Mouse (Mus musculus) MEL (cell line): ENCODE data around the gene Hcn2.

Experiments
- CTCF ChIP-seq, 3 experiments: IDR thresholded peaks in 2 of 3; conservative IDR thresholded peaks in 1 of 3; 2 replicates each; pipeline ENCODE4 v1.5.1; 2011 to 2012; ENCODE audit warnings: low read length in 3 of 3, low read depth in 2 of 3, mild to moderate bottlenecking in 2 of 3, improper control_type of control experiment in 1 of 3, inconsistent platforms in 1 of 3, mixed read lengths in 1 of 3, moderate library complexity in 1 of 3; ENCODE audit not compliant: control insufficient read depth in 1 of 3, insufficient read depth in 1 of 3, poor library complexity in 1 of 3, severe bottlenecking in 1 of 3
- MXI1 ChIP-seq: IDR thresholded peaks from 2 replicates; pipeline ENCODE4 v1.6.1; 2011; ENCODE audit warnings: mild to moderate bottlenecking, low read depth, low read length, improper control_type of control experiment
- POLR2A ChIP-seq, 2 experiments: IDR thresholded peaks; 2 replicates each; pipeline ENCODE4 v1.6.1; 2011 to 2012; ENCODE audit warnings: low read length in 2 of 2, mild to moderate bottlenecking in 2 of 2, control low read depth in 1 of 2, improper control_type of control experiment in 1 of 2, low read depth in 1 of 2, moderate library complexity in 1 of 2; ENCODE audit not compliant: control insufficient read depth in 1 of 2, insufficient read depth in 1 of 2, poor library complexity in 1 of 2
- USF2 ChIP-seq, 2 experiments: IDR thresholded peaks; 2 replicates each; pipeline ENCODE4 v1.6.1; 2011 to 2012; ENCODE audit warnings: improper control_type of control experiment in 2 of 2, low read length in 2 of 2, borderline replicate concordance in 1 of 2, inconsistent platforms in 1 of 2, low read depth in 1 of 2, mild to moderate bottlenecking in 1 of 2; ENCODE audit not compliant: insufficient read depth in 1 of 2

- no peak for TF ChIP-seq MXI1
- TF ChIP-seq POLR2A (IDR thresholded peaks at IDR 0.05; ENCODE audit: control insufficient read depth in 1 of 2, insufficient read depth in 1 of 2, low read depth in 1 of 2, low read length in 2 of 2, poor library complexity in 1 of 2) = no peak
- no peak for TF ChIP-seq CTCF (IDR thresholded peaks at IDR 0.05 in 2 of 3, conservative IDR thresholded peaks at IDR 0.05 in 1 of 3; ENCODE audit: control insufficient read depth in 1 of 3, insufficient read depth in 1 of 3, low read depth in 2 of 3, low read length in 3 of 3, poor library complexity in 1 of 3, severe bottlenecking in 1 of 3)
- TF ChIP-seq USF2 (IDR thresholded peaks at IDR 0.05; ENCODE audit: borderline replicate concordance in 1 of 2, insufficient read depth in 1 of 2, low read depth in 1 of 2, low read length in 2 of 2) = no peak
These were observed 64.2 kb downstream of the Hcn2 start for GRCm38 (mm10) chr10:79780664-79781015.
